Mouse (Mus musculus) bone marrow, adult 2 months (tissue): Measurements from ENCODE around the gene 2810408A11Rik.

ENCODE experiments used
- CTCF ChIP-seq: fragments of 200-500 bp; IDR thresholded peaks from 2 replicates; pipeline ENCODE4 v1.5.1; 2011; ENCODE audit warnings: low read length, control low read depth; ENCODE audit not compliant: control insufficient read depth, insufficient read depth
- POLR2A ChIP-seq: fragments of 200-500 bp; IDR thresholded peaks from 2 replicates; pipeline ENCODE4 v1.6.1; 2011; ENCODE audit warnings: low read depth, mild to moderate bottlenecking, control low read depth, low read length, borderline replicate concordance; ENCODE audit not compliant: control insufficient read depth

DNA sequence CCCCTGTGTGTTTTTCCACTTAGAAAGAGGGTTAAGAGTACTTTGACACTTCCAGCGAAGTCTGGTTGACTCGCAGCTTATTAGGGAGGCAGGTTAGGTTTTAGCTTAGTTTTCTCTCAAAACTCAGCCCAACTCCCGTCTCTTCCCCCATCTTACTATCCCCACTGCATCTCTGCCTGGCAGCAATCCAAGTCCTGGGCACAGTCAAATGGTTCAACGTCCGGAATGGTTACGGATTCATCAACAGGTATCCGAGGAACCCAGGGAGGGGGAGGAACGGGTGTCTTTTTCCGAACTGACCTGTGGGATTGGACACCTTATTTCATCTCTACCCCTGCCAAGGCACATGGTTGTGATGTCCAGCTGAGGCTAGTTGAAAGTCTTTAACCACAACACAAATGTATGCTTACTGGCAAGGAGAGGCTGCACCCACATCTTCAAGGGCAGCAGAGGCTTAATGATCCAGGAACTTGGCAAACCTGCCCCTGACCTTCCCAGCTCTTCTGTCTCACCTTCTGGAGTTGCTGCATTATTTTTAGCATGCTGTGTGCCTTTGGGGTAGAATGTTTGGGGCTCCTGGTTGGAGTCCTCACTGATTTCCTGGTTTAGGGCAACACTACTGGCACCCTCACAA is 36.0 kb upstream of the 2810408A11Rik start:
- TF ChIP-seq POLR2A = no peak
- no peak for TF ChIP-seq CTCF
